Mouse (Mus musculus) inflammation-experienced regulatory T-cells, adult 6 months (primary cell): ENCODE measurements at regions not wholly inside any gene's neighbourhood (a gene's known extent, or its start where the extent isn't known, plus 50 kb on each side); places are given as distances from the start of the nearest gene placed in this dataset.
A peak's percentile ranks its signal among the peaks of the same experiment; 100 is the strongest.

Source experiments
- ATAC-seq: one replicate; pipeline ENCODE4 v1.8.0; 2017

- peak; percentile 46 for ATAC-seq
Measured at GRCm38 (mm10) chr15:93961950-93962349, 366.3 kb upstream of the Prickle1 start.

- no peak for ATAC-seq
Measured at GRCm38 (mm10) chr15:93959931-93960330, 364.2 kb upstream of the Prickle1 start.

GRCm38 (mm10) chr15:93958086-93958485 is 362.4 kb upstream of the Prickle1 start:
- ATAC-seq, result no peak

- no peak for ATAC-seq
Measured at GRCm38 (mm10) chr15:93956801-93957200, 361.1 kb upstream of the Prickle1 start.

GRCm38 (mm10) chr15:93953548-93953947 is 357.9 kb upstream of the Prickle1 start:
- no peak for ATAC-seq

GRCm38 (mm10) chr15:93950441-93950840 is 354.8 kb upstream of the Prickle1 start:
- ATAC-seq, result peak; percentile 85

GRCm38 (mm10) chr15:93948902-93949301 is 353.2 kb upstream of the Prickle1 start:
- ATAC-seq, result peak; percentile 43

GRCm38 (mm10) chr15:93943545-93943944 is 347.9 kb upstream of the Prickle1 start:
- no peak for ATAC-seq

GRCm38 (mm10) chr15:93932971-93933496 is 337.3 kb upstream of the Prickle1 start:
- ATAC-seq, result no peak

GRCm38 (mm10) chr15:93926842-93927241 is 331.2 kb upstream of the Prickle1 start:
- ATAC-seq, result no peak

- ATAC-seq, result no peak
Measured at GRCm38 (mm10) chr15:93926262-93926661, 330.6 kb upstream of the Prickle1 start.

GRCm38 (mm10) chr15:93921457-93922234 is 326.0 kb upstream of the Prickle1 start:
- no peak for ATAC-seq

GRCm38 (mm10) chr15:93920996-93921395 is 325.3 kb upstream of the Prickle1 start:
- ATAC-seq, result no peak

GRCm38 (mm10) chr15:93919577-93919976 is 323.9 kb upstream of the Prickle1 start:
- ATAC-seq, result no peak

- no peak for ATAC-seq
Measured at GRCm38 (mm10) chr15:93916856-93917255, 321.2 kb upstream of the Prickle1 start.

GRCm38 (mm10) chr15:93913462-93913861 is 317.8 kb upstream of the Prickle1 start:
- peak; percentile 34 for ATAC-seq

GRCm38 (mm10) chr15:93913041-93913440 is 317.4 kb upstream of the Prickle1 start:
- no peak for ATAC-seq

- ATAC-seq, result no peak
Measured at GRCm38 (mm10) chr15:93910981-93911431, 315.3 kb upstream of the Prickle1 start.

- peak; percentile 72 for ATAC-seq
Measured at GRCm38 (mm10) chr15:93910158-93910557, 314.5 kb upstream of the Prickle1 start.

- ATAC-seq, result no peak
Measured at GRCm38 (mm10) chr15:93903671-93904603, 308.2 kb upstream of the Prickle1 start.

- no peak for ATAC-seq
Measured at GRCm38 (mm10) chr15:93882826-93883225, 287.1 kb upstream of the Prickle1 start.

GRCm38 (mm10) chr15:93881276-93881675 is 285.6 kb upstream of the Prickle1 start:
- no peak for ATAC-seq

- no peak for ATAC-seq
Measured at GRCm38 (mm10) chr15:93880302-93880701, 284.6 kb upstream of the Prickle1 start.
